Comparison of ENCODE assay signal across 8 mouse cellular contexts in the genomic region with DNA sequence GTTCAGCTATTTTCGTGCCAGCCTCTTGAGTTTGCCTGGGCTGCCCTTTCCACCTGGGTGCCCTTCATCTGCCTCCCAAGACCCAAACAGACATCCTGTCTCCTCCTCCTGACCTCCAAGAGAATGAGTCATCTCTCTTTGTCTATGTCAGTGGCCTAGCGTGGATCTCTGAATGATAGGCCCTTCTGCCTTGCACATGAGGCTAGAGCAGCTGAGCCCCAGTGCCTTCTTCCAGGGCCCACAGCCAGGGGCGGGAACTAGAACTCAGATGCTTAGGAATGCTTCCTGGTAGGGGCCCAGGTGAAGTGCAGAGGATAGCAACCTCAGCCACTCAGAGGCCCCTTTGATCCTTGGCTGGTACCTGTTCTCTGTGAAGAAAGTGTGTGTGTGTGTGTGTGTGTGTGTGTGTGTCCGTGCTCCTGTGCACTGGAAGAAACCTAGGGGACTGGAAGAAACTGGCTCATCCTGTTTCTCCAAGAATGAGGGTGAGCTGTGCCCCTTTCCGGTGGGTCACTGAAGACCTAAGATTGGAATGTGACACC. TPM values are rescaled to one million over a fixed set of nuclear protein-coding genes. Genes with fewer than 3 reads are reported as not detected.
A peak's percentile ranks its signal among the peaks of the same experiment; 100 is the strongest.
DNase-seq lines count a peak whose midpoint lies in the region; TF ChIP-seq lines count a peak whose summit lies in the region.

No protein-coding gene starts in this region.

- H3K4me1 ChIP-seq in cerebellum, adult 2 months (ENCODE audit: control insufficient read depth, insufficient read depth, low read length), result peaks cover 34% of the 10 kb centered on the region
- H3K4me1 ChIP-seq in thymus, adult 2 months (replicated peaks; ENCODE audit: control insufficient read depth, insufficient read depth, low read length), result peaks cover 57% of the 10 kb centered on the region
- peaks cover 41% of the 10 kb centered on the region for H3K4me1 ChIP-seq in kidney, adult 2 months (ENCODE audit: control insufficient read depth, insufficient read depth, low read length)

- TF ChIP-seq POLR2A in cerebellum, adult 2 months (IDR thresholded peaks at IDR 0.05; ENCODE audit: borderline replicate concordance, insufficient read depth, low read length), result no peak
- no peak for TF ChIP-seq POLR2A in thymus, adult 2 months (IDR thresholded peaks at IDR 0.05; ENCODE audit: control insufficient read depth, extremely low read depth, insufficient read depth, low read length, poor library complexity)
- no peak for TF ChIP-seq POLR2A in kidney, adult 2 months (IDR thresholded peaks at IDR 0.05; ENCODE audit: low read depth, low read length)
- no peak for TF ChIP-seq POLR2A in myocyte (IDR thresholded peaks at IDR 0.05; ENCODE audit: insufficient read length, low read depth)

- no peaks in the 10 kb centered on the region for H3K36me3 ChIP-seq in thymus, adult 2 months (ENCODE audit: control insufficient read depth, insufficient read depth, low read length)
- no peaks in the 10 kb centered on the region for H3K36me3 ChIP-seq in kidney, adult 2 months (ENCODE audit: control insufficient read depth, insufficient read depth, low read length)
- no peaks in the 10 kb centered on the region for H3K36me3 ChIP-seq in myocyte (ENCODE audit: control insufficient read depth, insufficient read depth)

- no peak overlapping the region for H3ac ChIP-seq in myocyte (ENCODE audit: control insufficient read depth, insufficient read length)

- 32% methylated on average over 5 of the region's 5 CpGs for WGBS in cerebellum, adult 2 months
- WGBS in thymus, adult 2 months, result 40% methylated on average over 5 of the region's 5 CpGs
- WGBS in kidney, adult 2 months, result 25% methylated on average over 5 of the region's 5 CpGs

- TF ChIP-seq CTCF in cerebellum, adult 2 months (IDR thresholded peaks at IDR 0.05; ENCODE audit: borderline replicate concordance, insufficient read depth, low read depth, low read length), result no peak
- TF ChIP-seq CTCF in thymus, adult 2 months (IDR thresholded peaks at IDR 0.05; ENCODE audit: borderline replicate concordance, control insufficient read depth, extremely low read depth, insufficient read depth, low read length, poor library complexity), result peak; percentile 28; the same call in 1 of the 2 replicates
- no peak for TF ChIP-seq CTCF in kidney, adult 2 months (conservative IDR thresholded peaks at IDR 0.05; ENCODE audit: insufficient read depth, insufficient read length, low read depth, low read length)

- peak overlapping the region; percentile 30 for H3K4me2 ChIP-seq in myocyte (ENCODE audit: low read depth)

- H3K4me3 ChIP-seq in cerebellum, adult 2 months (replicated peaks; ENCODE audit: insufficient read depth, low read depth, low read length), result no peak overlapping the region
- H3K4me3 ChIP-seq in thymus, adult 2 months (ENCODE audit: control insufficient read depth, insufficient read depth, low read length), result no peak overlapping the region
- no peak overlapping the region for H3K4me3 ChIP-seq in kidney, adult 2 months (ENCODE audit: insufficient read depth, low read depth, low read length)
- no peak overlapping the region for H3K4me3 ChIP-seq in myocyte

- DNase-seq in cerebellum, adult 2 months, result peak; percentile 43 to 53
- no peak for DNase-seq in cerebellum, adult 11 months
- DNase-seq in thymus, adult 2 months, result peak; percentile 34
- no peak for DNase-seq in thymus, postnatal 4 days
- DNase-seq in kidney, adult 2 months, result peak; percentile 75
- no peak for DNase-seq in spleen, adult 12 weeks (ENCODE audit: low spot score)
- no peak for DNase-seq in urinary bladder, postnatal 25 days (ENCODE audit: low spot score)

- no peak overlapping the region; the same call in 1 of the 2 replicates for H3K27ac ChIP-seq in cerebellum, adult 2 months (ENCODE audit: insufficient read depth, low read length)
- peak overlapping the region; percentile 45 for H3K27ac ChIP-seq in thymus, adult 2 months (ENCODE audit: control insufficient read depth, insufficient read depth, low read length)
- H3K27ac ChIP-seq in kidney, adult 2 months (ENCODE audit: insufficient read depth, low read depth, low read length), result peak overlapping the region; percentile 35

- no peaks in the 10 kb centered on the region for H3K27me3 ChIP-seq in cerebellum, adult 2 months (ENCODE audit: control insufficient read depth, insufficient read depth, low read length)
- no peaks in the 10 kb centered on the region for H3K27me3 ChIP-seq in thymus, adult 2 months (ENCODE audit: control insufficient read depth, insufficient read depth, low read length)
- no peaks in the 10 kb centered on the region for H3K27me3 ChIP-seq in kidney, adult 2 months (replicated peaks; ENCODE audit: control insufficient read depth, insufficient read depth, low read length)
- no peaks in the 10 kb centered on the region for H3K27me3 ChIP-seq in myocyte (ENCODE audit: control insufficient read depth, insufficient read depth, insufficient read length)

- H3K79me2 ChIP-seq in myocyte (ENCODE audit: control insufficient read depth, insufficient read depth), result peaks cover 80% of the 10 kb centered on the region

TF ChIP-seq in myocyte, 11 proteins besides CTCF, POLR2A, EP300 and RAD21:
- TF ChIP-seq MYOD1 (IDR thresholded peaks at IDR 0.05; ENCODE audit: control insufficient read depth in 1 of 3, insufficient read length in 2 of 3, low read depth in 2 of 3) (peak in 2 of 3 experiments; percentile 4 to 21), TCF12 (IDR thresholded peaks at IDR 0.05; ENCODE audit: insufficient read depth, poor library complexity, severe bottlenecking) (no peak), MYOG (IDR thresholded peaks at IDR 0.05; ENCODE audit: control insufficient read depth in 1 of 3, insufficient read depth in 1 of 3, insufficient read length in 2 of 3, low read depth in 2 of 3) (peak in 1 of 3 experiments; percentile 44)

RNA-seq across cellular contexts. Expression of gene Rai1, which starts 3.9 kb away (rescaled TPM):
- polyA plus RNA-seq in cerebellum, adult 2 months (2012; rRNA removed), result 39.3 and 42.5 TPM in 2 replicates
- polyA plus RNA-seq in thymus, adult 2 months (2012; rRNA removed), result 205 and 240 TPM in 2 replicates
- polyA plus RNA-seq in kidney, adult 2 months (2012; rRNA removed), result 26.1 and 29.2 TPM in 2 replicates
- polyA plus RNA-seq in myocyte (2012; fragmentation: generic; extraction: Trizol), result 26.0 TPM

Comparison
In these comparisons a context has a peak if more than half of its experiments do, and no peak if none do; other contexts are left out.
1. DNase-seq: peak in cerebellum, adult 2 months (2 of 2), thymus, adult 2 months (single experiment) and kidney, adult 2 months (single experiment); none in cerebellum, adult 11 months (single experiment), thymus, postnatal 4 days (single experiment), spleen, adult 12 weeks (single experiment) and urinary bladder, postnatal 25 days (single experiment).